Mouse (Mus musculus): ENCODE measurements around the gene Ric1. TPM values are rescaled to one million over a fixed set of nuclear protein-coding genes. Genes with fewer than 3 reads are reported as not detected.

Gene Ric1
- polyA plus RNA-seq, 1 experiment = 49.7 TPM

DNA sequence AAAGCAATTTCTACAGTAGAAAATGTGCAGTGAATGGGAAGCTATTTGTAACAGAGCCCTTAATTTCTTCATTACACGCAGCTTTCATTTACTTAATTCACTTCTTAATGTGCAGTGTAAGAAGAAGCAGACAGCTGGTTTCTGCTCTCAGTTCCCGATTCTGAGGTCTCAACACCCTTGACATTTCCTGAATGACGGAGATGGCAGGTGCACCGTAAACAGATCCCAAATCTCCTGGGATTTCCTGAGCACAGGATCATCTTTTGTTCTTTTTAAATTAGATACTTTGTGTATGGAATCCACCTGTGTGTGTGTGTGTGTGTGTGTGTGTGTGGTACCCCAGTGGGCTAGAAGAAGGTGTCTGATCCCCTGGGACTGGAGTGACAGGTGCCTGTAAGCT is 27.6 kb upstream of the Ric1 start:
- TF ChIP-seq POLR2A (IDR thresholded peaks at IDR 0.05; ENCODE audit: insufficient read depth, low read length) (no peak), EP300 (IDR thresholded peaks at IDR 0.05; ENCODE audit: insufficient read depth, low read depth, low read length) (no peak), CTCF (IDR thresholded peaks at IDR 0.05; ENCODE audit: low read depth, low read length) (no peak)
- no peak overlapping the region for H3K9ac ChIP-seq (ENCODE audit: low read depth, poor library complexity, severe bottlenecking)

DNA sequence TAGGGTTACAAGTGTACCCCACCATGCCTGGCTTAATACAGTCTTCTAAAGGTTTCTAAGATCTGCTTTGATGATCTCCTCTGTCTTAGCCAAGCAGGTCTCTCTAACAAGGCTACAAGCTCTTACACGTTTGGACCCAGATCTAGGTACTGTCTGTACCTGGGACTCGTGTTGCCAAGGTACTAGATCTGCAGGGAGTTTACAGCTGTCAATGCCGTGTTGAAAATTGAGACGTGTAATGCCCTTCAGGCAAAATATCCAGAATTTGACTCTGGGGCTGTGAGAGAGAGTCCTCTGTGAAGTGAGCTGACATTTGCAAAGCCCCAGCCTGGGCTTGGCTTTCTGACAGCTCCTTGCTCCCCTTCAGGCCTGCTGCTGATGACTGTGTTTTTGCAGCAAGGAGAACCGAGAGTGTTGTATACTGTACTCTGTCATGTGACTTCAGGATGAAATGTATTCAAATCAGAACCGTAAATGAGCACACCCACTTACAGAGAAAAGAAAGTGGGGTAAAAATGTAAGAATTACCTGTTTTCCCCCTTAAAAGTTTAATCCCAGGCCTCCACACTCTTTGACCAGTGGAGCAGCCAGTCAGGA is 26.0 kb upstream of the Ric1 start:
- no peak overlapping the region for H3K4me3 ChIP-seq (ENCODE audit: low read depth, low read length)
- no peaks in the 10 kb centered on the region for H3K36me3 ChIP-seq (ENCODE audit: control insufficient read depth, insufficient read depth, low read length, poor library complexity, severe bottlenecking)
- H3K4me1 ChIP-seq (ENCODE audit: control insufficient read depth, insufficient read depth, low read length) = no peaks in the 10 kb centered on the region
- no peaks in the 10 kb centered on the region for H3K9me3 ChIP-seq (replicated peaks; ENCODE audit: control insufficient read depth, insufficient read depth, low read length, poor library complexity, severe bottlenecking)
- TF ChIP-seq EP300 (IDR thresholded peaks at IDR 0.05; ENCODE audit: insufficient read depth, low read depth, low read length) (no peak), CTCF (IDR thresholded peaks at IDR 0.05; ENCODE audit: low read depth, low read length) (no peak), POLR2A (IDR thresholded peaks at IDR 0.05; ENCODE audit: insufficient read depth, low read length) (no peak)
- H3K27me3 ChIP-seq (ENCODE audit: control insufficient read depth, insufficient read depth, low read length, poor library complexity, severe bottlenecking) = no peaks in the 10 kb centered on the region; the same call in 1 of the 2 replicates
- no peak overlapping the region for H3K27ac ChIP-seq (ENCODE audit: insufficient read depth, low read length)
- H3K9ac ChIP-seq (ENCODE audit: low read depth, poor library complexity, severe bottlenecking) = no peak overlapping the region

More for the DNA sequence above, 27.6 kb upstream of the Ric1 start:
- no peak overlapping the region for H3K4me3 ChIP-seq (ENCODE audit: low read depth, low read length)
- no peak overlapping the region for H3K27ac ChIP-seq (ENCODE audit: insufficient read depth, low read length)
- H3K9me3 ChIP-seq (replicated peaks; ENCODE audit: control insufficient read depth, insufficient read depth, low read length, poor library complexity, severe bottlenecking) = no peaks in the 10 kb centered on the region
- H3K36me3 ChIP-seq (ENCODE audit: control insufficient read depth, insufficient read depth, low read length, poor library complexity, severe bottlenecking) = no peaks in the 10 kb centered on the region
- no peaks in the 10 kb centered on the region for H3K27me3 ChIP-seq (ENCODE audit: control insufficient read depth, insufficient read depth, low read length, poor library complexity, severe bottlenecking)
- no peaks in the 10 kb centered on the region for H3K4me1 ChIP-seq (ENCODE audit: control insufficient read depth, insufficient read depth, low read length)

DNA sequence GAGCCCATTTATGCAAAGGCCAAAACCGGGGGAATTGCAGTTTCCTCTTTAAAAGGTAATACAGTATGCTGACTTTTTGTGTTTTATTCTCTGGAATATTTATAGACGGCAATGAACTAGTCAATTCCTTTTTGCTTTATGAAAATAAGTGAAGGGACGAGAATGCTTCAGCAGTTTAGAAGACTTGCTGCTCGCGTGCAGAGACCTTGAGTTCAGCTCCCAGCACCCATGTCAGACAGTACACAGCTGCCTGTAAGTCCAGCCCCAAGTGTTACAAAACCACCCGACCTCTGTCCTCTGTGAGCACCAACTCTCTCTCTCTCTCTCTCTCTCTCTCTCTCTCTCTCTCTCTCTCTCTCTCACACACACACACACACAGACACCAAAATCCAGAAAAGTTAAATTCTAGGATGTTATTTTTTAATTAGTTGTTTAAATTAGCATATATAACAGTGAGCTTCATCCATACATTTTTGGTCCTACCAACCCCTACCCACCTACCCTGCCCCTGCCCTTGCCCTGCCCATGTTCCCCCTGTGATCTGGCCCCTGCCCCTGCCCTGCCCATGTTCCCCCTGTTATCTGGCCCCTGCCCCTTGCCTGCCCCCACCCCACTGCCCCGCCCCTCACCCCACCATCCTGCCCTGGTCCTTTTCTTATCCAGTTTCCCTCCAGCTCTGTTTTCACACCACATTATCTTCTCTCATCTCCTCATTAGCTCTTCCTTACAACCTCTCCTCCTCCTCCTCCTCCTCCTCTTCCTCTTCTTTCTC is 25.1 kb upstream of the Ric1 start:
- Histone ChIP-seq H3K9me3 (replicated peaks; ENCODE audit: control insufficient read depth, insufficient read depth, low read length, poor library complexity, severe bottlenecking) (no peaks in the 10 kb centered on the region), H3K9ac (ENCODE audit: low read depth, poor library complexity, severe bottlenecking) (no peak overlapping the region), H3K27me3 (ENCODE audit: control insufficient read depth, insufficient read depth, low read length, poor library complexity, severe bottlenecking) (no peaks in the 10 kb centered on the region; the same call in 1 of the 2 replicates), H3K36me3 (ENCODE audit: control insufficient read depth, insufficient read depth, low read length, poor library complexity, severe bottlenecking) (no peaks in the 10 kb centered on the region), H3K27ac (ENCODE audit: insufficient read depth, low read length) (no peak overlapping the region), H3K4me3 (ENCODE audit: low read depth, low read length) (no peak overlapping the region), H3K4me1 (ENCODE audit: control insufficient read depth, insufficient read depth, low read length) (no peaks in the 10 kb centered on the region)
- TF ChIP-seq EP300 (IDR thresholded peaks at IDR 0.05; ENCODE audit: insufficient read depth, low read depth, low read length) (no peak), POLR2A (IDR thresholded peaks at IDR 0.05; ENCODE audit: insufficient read depth, low read length) (no peak), CTCF (IDR thresholded peaks at IDR 0.05; ENCODE audit: low read depth, low read length) (no peak)

- Histone ChIP-seq H3K9me3 (replicated peaks; ENCODE audit: control insufficient read depth, insufficient read depth, low read length, poor library complexity, severe bottlenecking) (no peaks in the 10 kb centered on the region), H3K9ac (ENCODE audit: low read depth, poor library complexity, severe bottlenecking) (no peak overlapping the region), H3K36me3 (ENCODE audit: control insufficient read depth, insufficient read depth, low read length, poor library complexity, severe bottlenecking) (no peaks in the 10 kb centered on the region), H3K4me1 (ENCODE audit: control insufficient read depth, insufficient read depth, low read length) (no peaks in the 10 kb centered on the region), H3K27ac (ENCODE audit: insufficient read depth, low read length) (no peak overlapping the region), H3K27me3 (ENCODE audit: control insufficient read depth, insufficient read depth, low read length, poor library complexity, severe bottlenecking) (no peaks in the 10 kb centered on the region; the same call in 1 of the 2 replicates), H3K4me3 (ENCODE audit: low read depth, low read length) (no peak overlapping the region)
- TF ChIP-seq EP300 (IDR thresholded peaks at IDR 0.05; ENCODE audit: insufficient read depth, low read depth, low read length) (no peak), CTCF (IDR thresholded peaks at IDR 0.05; ENCODE audit: low read depth, low read length) (no peak), POLR2A (IDR thresholded peaks at IDR 0.05; ENCODE audit: insufficient read depth, low read length) (no peak)
These were observed 24.2 kb upstream of the Ric1 start for GRCm38 (mm10) chr19:29497874-29498273.

DNA sequence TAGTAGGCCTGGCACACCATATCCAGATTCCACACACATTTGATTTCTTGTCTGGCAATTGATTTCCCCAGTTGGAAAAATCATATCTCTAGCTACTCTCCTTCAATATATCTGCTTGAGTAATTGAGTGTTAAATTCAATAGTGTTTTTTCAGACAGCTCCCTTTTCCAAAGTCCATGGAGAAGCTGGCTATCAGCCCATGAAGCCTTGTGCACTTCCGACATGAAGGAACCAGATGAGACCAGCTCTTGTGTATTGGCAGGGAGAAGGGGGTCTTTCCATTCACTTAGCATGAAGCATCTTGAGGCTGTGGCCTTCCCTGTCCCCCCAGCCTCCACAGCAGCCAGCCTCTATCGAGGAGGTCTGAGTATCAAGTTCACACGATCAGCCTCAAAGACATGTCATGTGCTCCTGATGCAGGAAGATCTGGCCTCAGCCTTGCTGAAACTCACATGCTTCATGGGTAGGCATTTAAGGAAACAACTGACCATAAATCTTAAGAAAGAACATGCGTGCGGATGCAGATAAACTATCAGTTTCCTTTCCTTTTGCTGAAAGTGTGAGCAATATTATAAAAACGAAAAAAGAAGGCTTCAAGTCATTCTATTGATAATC is 23.1 kb upstream of the Ric1 start:
- no peaks in the 10 kb centered on the region for H3K9me3 ChIP-seq (replicated peaks; ENCODE audit: control insufficient read depth, insufficient read depth, low read length, poor library complexity, severe bottlenecking)
- H3K4me1 ChIP-seq (ENCODE audit: control insufficient read depth, insufficient read depth, low read length) = no peaks in the 10 kb centered on the region
- H3K4me3 ChIP-seq (ENCODE audit: low read depth, low read length) = no peak overlapping the region
- no peaks in the 10 kb centered on the region; the same call in 1 of the 2 replicates for H3K27me3 ChIP-seq (ENCODE audit: control insufficient read depth, insufficient read depth, low read length, poor library complexity, severe bottlenecking)
- H3K27ac ChIP-seq (ENCODE audit: insufficient read depth, low read length) = no peak overlapping the region
- H3K36me3 ChIP-seq (ENCODE audit: control insufficient read depth, insufficient read depth, low read length, poor library complexity, severe bottlenecking) = no peaks in the 10 kb centered on the region
- TF ChIP-seq CTCF (IDR thresholded peaks at IDR 0.05; ENCODE audit: low read depth, low read length) (no peak), POLR2A (IDR thresholded peaks at IDR 0.05; ENCODE audit: insufficient read depth, low read length) (no peak), EP300 (IDR thresholded peaks at IDR 0.05; ENCODE audit: insufficient read depth, low read depth, low read length) (no peak)
- no peak overlapping the region for H3K9ac ChIP-seq (ENCODE audit: low read depth, poor library complexity, severe bottlenecking)

Measured in ES-Bruce4 (cell line).